Mouse (Mus musculus) heart, adult 2 months (tissue): ENCODE results near the gene Slc23a2.

Experiments used
- CTCF ChIP-seq: fragments of 200-600 bp; IDR thresholded peaks from 2 replicates; pipeline ENCODE4 v1.8.1; 2022; ENCODE audit warnings: antibody characterized with exemption, mild to moderate bottlenecking, moderate library complexity
- POLR2A ChIP-seq: fragments of 200-500 bp; IDR thresholded peaks from 2 replicates; pipeline ENCODE4 v1.6.1; 2011; ENCODE audit warnings: mild to moderate bottlenecking, low read depth, low read length, control low read depth; ENCODE audit not compliant: insufficient read depth

DNA sequence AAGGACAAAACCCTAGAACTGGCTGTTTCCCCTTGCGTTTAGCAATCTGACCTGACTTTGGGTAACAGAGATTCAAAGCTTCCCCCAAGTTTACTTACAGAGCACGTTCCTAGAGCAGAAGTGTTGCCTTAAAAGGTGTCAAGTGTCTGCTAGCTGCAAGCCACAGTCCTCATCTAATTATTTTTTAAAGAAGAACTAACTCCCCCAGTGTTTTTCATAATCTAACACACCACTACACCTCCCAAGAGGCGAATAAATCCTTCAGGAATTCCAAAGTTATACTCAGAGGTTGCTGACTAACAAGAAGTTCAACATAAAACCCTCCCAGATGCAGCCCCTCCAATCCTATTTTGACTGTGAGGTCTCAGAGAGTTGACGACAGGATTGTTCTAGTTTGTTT, 136.7 kb downstream of the Slc23a2 start:
- TF ChIP-seq POLR2A (no peak), CTCF (no peak)
